Mouse (Mus musculus): ENCODE measurements around the gene Zeb2. TPM values are rescaled to one million over a fixed set of nuclear protein-coding genes. Genes with fewer than 3 reads are reported as not detected.
A peak's percentile ranks its signal among the peaks of the same experiment; 100 is the strongest.

The Zeb2 gene
- 20.9 and 27.8 TPM in 2 replicates for polyA plus RNA-seq (2016; fragmentation: Nextera tagmentation; extraction: Ambion mirVana)

GRCm38 (mm10) chr2:45117087-45117561, at the start of gene Zeb2:
Zeb2 (minus strand) TSS chr2:45117395.
- peaks cover 46% of the 10 kb centered on the region for H3K4me1 ChIP-seq
- H3K36me3 ChIP-seq (replicated peaks) = no peaks in the 10 kb centered on the region
- H3K27ac ChIP-seq (replicated peaks) = peak within 1 kb of the TSS; percentile 95
- under 1% methylated on average over 39 of the region's 39 CpGs for WGBS
- H3K9me3 ChIP-seq = no peaks in the 10 kb centered on the region
- peaks cover 14% of the 10 kb centered on the region for H3K27me3 ChIP-seq (replicated peaks; ENCODE audit: low read depth, poor library complexity, severe bottlenecking)
- peak within 1 kb of the TSS; percentile 74 for H3K4me3 ChIP-seq
- DNase-seq (ENCODE audit: low spot score) = peak; percentile 83

- no peak overlapping the region for H3K27ac ChIP-seq (replicated peaks)
- H3K4me1 ChIP-seq = peaks cover 20% of the 10 kb centered on the region
- H3K27me3 ChIP-seq (replicated peaks; ENCODE audit: low read depth, poor library complexity, severe bottlenecking) = 0 out of 2 replicates have a peak, but pooled peaks cover 5% of the 10 kb centered on the region
- 87% methylated on average over 5 of the region's 5 CpGs for WGBS
- no peaks in the 10 kb centered on the region for H3K9me3 ChIP-seq
- no peak overlapping the region for H3K4me3 ChIP-seq
- DNase-seq (ENCODE audit: low spot score) = no peak
- H3K36me3 ChIP-seq (replicated peaks) = no peaks in the 10 kb centered on the region
Observed at GRCm38 (mm10) chr2:45158785-45159184, 41.6 kb upstream of the Zeb2 start.

GRCm38 (mm10) chr2:45158351-45158782, 41.2 kb upstream of the Zeb2 start:
- Histone ChIP-seq H3K4me1 (peaks cover 20% of the 10 kb centered on the region), H3K27me3 (replicated peaks; ENCODE audit: low read depth, poor library complexity, severe bottlenecking) (0 out of 2 replicates have a peak, but pooled peaks cover 5% of the 10 kb centered on the region), H3K4me3 (no peak overlapping the region), H3K9me3 (no peaks in the 10 kb centered on the region), H3K36me3 (replicated peaks) (no peaks in the 10 kb centered on the region), H3K27ac (replicated peaks) (no peak overlapping the region)
- 25% methylated on average over 8 of the region's 8 CpGs for WGBS
- DNase-seq (ENCODE audit: low spot score) = no peak

GRCm38 (mm10) chr2:45153315-45153714, 36.1 kb upstream of the Zeb2 start:
- no peaks in the 10 kb centered on the region for H3K27me3 ChIP-seq (replicated peaks; ENCODE audit: low read depth, poor library complexity, severe bottlenecking)
- H3K27ac ChIP-seq (replicated peaks) = no peak overlapping the region
- WGBS = 73% methylated on average over 1 of the region's 1 CpGs
- H3K36me3 ChIP-seq (replicated peaks) = no peaks in the 10 kb centered on the region
- H3K4me1 ChIP-seq = peaks cover 15% of the 10 kb centered on the region
- DNase-seq (ENCODE audit: low spot score) = no peak
- H3K4me3 ChIP-seq = no peak overlapping the region
- H3K9me3 ChIP-seq = no peaks in the 10 kb centered on the region

- DNase-seq (ENCODE audit: low spot score) = no peak
- WGBS = 86% methylated on average over 1 of the region's 1 CpGs
Observed at GRCm38 (mm10) chr2:45143162-45143561, 26.0 kb upstream of the Zeb2 start.

GRCm38 (mm10) chr2:45138906-45139305, 21.7 kb upstream of the Zeb2 start:
- DNase-seq (ENCODE audit: low spot score) = no peak
- no peaks in the 10 kb centered on the region for H3K36me3 ChIP-seq (replicated peaks)
- no peak overlapping the region for H3K4me3 ChIP-seq
- no peaks in the 10 kb centered on the region for H3K4me1 ChIP-seq
- H3K27me3 ChIP-seq (replicated peaks; ENCODE audit: low read depth, poor library complexity, severe bottlenecking) = no peaks in the 10 kb centered on the region
- no peaks in the 10 kb centered on the region for H3K9me3 ChIP-seq
- H3K27ac ChIP-seq (replicated peaks) = no peak overlapping the region
- 88% methylated on average over 6 of the region's 6 CpGs for WGBS

More at GRCm38 (mm10) chr2:45143162-45143561, 26.0 kb upstream of the Zeb2 start:
- no peaks in the 10 kb centered on the region for H3K4me1 ChIP-seq
- H3K4me3 ChIP-seq = no peak overlapping the region
- no peaks in the 10 kb centered on the region for H3K9me3 ChIP-seq
- no peaks in the 10 kb centered on the region for H3K36me3 ChIP-seq (replicated peaks)
- H3K27me3 ChIP-seq (replicated peaks; ENCODE audit: low read depth, poor library complexity, severe bottlenecking) = no peaks in the 10 kb centered on the region
- no peak overlapping the region for H3K27ac ChIP-seq (replicated peaks)

GRCm38 (mm10) chr2:45136783-45137182, 19.6 kb upstream of the Zeb2 start:
- WGBS = 55% methylated on average over 2 of the region's 2 CpGs
- no peaks in the 10 kb centered on the region for H3K36me3 ChIP-seq (replicated peaks)
- H3K27me3 ChIP-seq (replicated peaks; ENCODE audit: low read depth, poor library complexity, severe bottlenecking) = no peaks in the 10 kb centered on the region
- no peak overlapping the region for H3K4me3 ChIP-seq
- H3K9me3 ChIP-seq = no peaks in the 10 kb centered on the region
- H3K27ac ChIP-seq (replicated peaks) = no peak overlapping the region
- no peaks in the 10 kb centered on the region for H3K4me1 ChIP-seq
- no peak for DNase-seq (ENCODE audit: low spot score)

GRCm38 (mm10) chr2:45133225-45133624, 16.0 kb upstream of the Zeb2 start:
- Histone ChIP-seq H3K4me3 (no peak overlapping the region), H3K27ac (replicated peaks) (no peak overlapping the region), H3K36me3 (replicated peaks) (no peaks in the 10 kb centered on the region), H3K4me1 (no peaks in the 10 kb centered on the region), H3K9me3 (no peaks in the 10 kb centered on the region), H3K27me3 (replicated peaks; ENCODE audit: low read depth, poor library complexity, severe bottlenecking) (no peaks in the 10 kb centered on the region)
- no peak for DNase-seq (ENCODE audit: low spot score)
- WGBS = 90% methylated on average over 4 of the region's 4 CpGs

- no peak for DNase-seq (ENCODE audit: low spot score)
- no peak overlapping the region for H3K27ac ChIP-seq (replicated peaks)
- 89% methylated on average over 4 of the region's 4 CpGs for WGBS
Observed at GRCm38 (mm10) chr2:45130461-45131156, 13.4 kb upstream of the Zeb2 start.

GRCm38 (mm10) chr2:45129556-45129955, 12.4 kb upstream of the Zeb2 start:
- 44% methylated on average over 6 of the region's 6 CpGs for WGBS
- H3K4me3 ChIP-seq = no peak overlapping the region
- DNase-seq (ENCODE audit: low spot score) = no peak
- H3K4me1 ChIP-seq = no peaks in the 10 kb centered on the region
- no peaks in the 10 kb centered on the region for H3K27me3 ChIP-seq (replicated peaks; ENCODE audit: low read depth, poor library complexity, severe bottlenecking)
- no peaks in the 10 kb centered on the region for H3K36me3 ChIP-seq (replicated peaks)
- H3K9me3 ChIP-seq = no peaks in the 10 kb centered on the region
- no peak overlapping the region for H3K27ac ChIP-seq (replicated peaks)

More at GRCm38 (mm10) chr2:45130461-45131156, 13.4 kb upstream of the Zeb2 start:
- Histone ChIP-seq H3K36me3 (replicated peaks) (no peaks in the 10 kb centered on the region), H3K9me3 (no peaks in the 10 kb centered on the region), H3K27me3 (replicated peaks; ENCODE audit: low read depth, poor library complexity, severe bottlenecking) (no peaks in the 10 kb centered on the region), H3K4me1 (no peaks in the 10 kb centered on the region), H3K4me3 (no peak overlapping the region)

- Histone ChIP-seq H3K4me1 (no peaks in the 10 kb centered on the region), H3K27ac (replicated peaks) (no peak overlapping the region), H3K4me3 (no peak overlapping the region), H3K36me3 (replicated peaks) (no peaks in the 10 kb centered on the region), H3K9me3 (no peaks in the 10 kb centered on the region), H3K27me3 (replicated peaks; ENCODE audit: low read depth, poor library complexity, severe bottlenecking) (no peaks in the 10 kb centered on the region)
- DNase-seq (ENCODE audit: low spot score) = no peak
- 95% methylated on average over 2 of the region's 2 CpGs for WGBS
Observed at GRCm38 (mm10) chr2:45128696-45129095, 11.5 kb upstream of the Zeb2 start.

GRCm38 (mm10) chr2:45126401-45126800, 9.2 kb upstream of the Zeb2 start:
- Histone ChIP-seq H3K36me3 (replicated peaks) (no peaks in the 10 kb centered on the region), H3K4me3 (no peak overlapping the region), H3K27me3 (replicated peaks; ENCODE audit: low read depth, poor library complexity, severe bottlenecking) (no peaks in the 10 kb centered on the region), H3K9me3 (no peaks in the 10 kb centered on the region), H3K27ac (replicated peaks) (no peak overlapping the region), H3K4me1 (no peaks in the 10 kb centered on the region)
- 92% methylated on average over 5 of the region's 5 CpGs for WGBS
- DNase-seq (ENCODE audit: low spot score) = no peak

- Histone ChIP-seq H3K4me1 (no peaks in the 10 kb centered on the region), H3K9me3 (no peaks in the 10 kb centered on the region), H3K36me3 (replicated peaks) (no peaks in the 10 kb centered on the region), H3K27ac (replicated peaks) (no peak overlapping the region), H3K4me3 (no peak overlapping the region), H3K27me3 (replicated peaks; ENCODE audit: low read depth, poor library complexity, severe bottlenecking) (no peaks in the 10 kb centered on the region)
- WGBS = 84% methylated on average over 4 of the region's 4 CpGs
- DNase-seq (ENCODE audit: low spot score) = no peak
Observed at GRCm38 (mm10) chr2:45125181-45125580, 8.0 kb upstream of the Zeb2 start.

Measured in embryonic facial prominence, embryonic 10.5 days (tissue).